Mouse (Mus musculus) erythroblast, embryonic 14.5 days (primary cell): ENCODE measurements around the gene Pawr. TPM values are rescaled to one million over a fixed set of nuclear protein-coding genes. Genes with fewer than 3 reads are reported as not detected.

ENCODE experiments used
- H3K27me3 ChIP-seq: 2 replicates; pipeline ENCODE4 v1.6.1; 2012; ENCODE audit warnings: inconsistent platforms; ENCODE audit not compliant: control insufficient read depth
- H3K36me3 ChIP-seq: 2 replicates; pipeline ENCODE4 v1.6.1; 2012; ENCODE audit warnings: mild to moderate bottlenecking, inconsistent platforms; ENCODE audit not compliant: control insufficient read depth
- H3K4me1 ChIP-seq: 2 replicates; pipeline ENCODE4 v1.6.1; 2012; ENCODE audit warnings: inconsistent platforms; ENCODE audit not compliant: control insufficient read depth
- H3K4me3 ChIP-seq: replicated peaks from 2 replicates; pipeline ENCODE3; 2012; ENCODE audit warnings: moderate library complexity, mild to moderate bottlenecking, inconsistent platforms
- H3K9me3 ChIP-seq: 2 replicates; pipeline ENCODE4 v1.6.1; 2012; ENCODE audit warnings: low read length, inconsistent platforms, mixed read lengths; ENCODE audit not compliant: control insufficient read depth
- GATA1 ChIP-seq: IDR thresholded peaks from 2 replicates; pipeline ENCODE4 v1.6.1; 2012; ENCODE audit warnings: low read length, inconsistent platforms, mixed read lengths
- TAL1 ChIP-seq: IDR thresholded peaks from 3 replicates; pipeline ENCODE4 v1.6.1; 2012; ENCODE audit warnings: low read length, inconsistent platforms, mixed read lengths
- polyA plus RNA-seq: library from polyadenylated mRNA; stranded (reverse); fragments of >175 nt; gene quantifications from 2 replicates; pipeline ENCODE4 v1.2.3, GENCODE M21; 2012

Pawr gene
- polyA plus RNA-seq, 1 experiment = 0.75 TPM

DNA sequence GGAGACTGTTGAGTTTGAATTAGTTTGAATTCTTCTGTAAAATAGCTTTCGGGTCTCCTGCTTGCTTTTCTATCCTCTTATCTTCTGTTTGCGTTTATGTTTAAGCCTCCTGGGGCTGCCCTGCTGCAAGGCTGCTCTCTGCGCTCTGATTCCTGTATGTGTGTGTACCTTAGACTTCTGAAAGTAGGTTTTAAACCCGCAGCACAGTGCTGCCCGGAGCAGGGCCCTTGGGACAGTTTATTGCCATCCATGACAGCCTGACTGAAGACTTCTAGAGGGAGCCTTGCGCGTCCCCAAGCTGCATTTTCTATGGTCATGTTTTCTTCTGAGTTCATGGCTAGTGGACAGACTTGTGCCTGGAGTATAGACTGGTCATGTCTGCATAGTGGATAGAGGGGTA is 74.0 kb downstream of the Pawr start:
- no peak overlapping the region for H3K4me3 ChIP-seq
- H3K9me3 ChIP-seq = no peaks in the 10 kb centered on the region
- peaks cover 23% of the 10 kb centered on the region for H3K4me1 ChIP-seq
- no peaks in the 10 kb centered on the region for H3K27me3 ChIP-seq
- TF ChIP-seq GATA1 (no peak), TAL1 (no peak)
- peaks cover 44% of the 10 kb centered on the region for H3K36me3 ChIP-seq

- TF ChIP-seq TAL1 (no peak), GATA1 (no peak)
- Histone ChIP-seq H3K9me3 (no peaks in the 10 kb centered on the region), H3K36me3 (peaks cover 48% of the 10 kb centered on the region), H3K4me1 (peaks cover 23% of the 10 kb centered on the region), H3K27me3 (no peaks in the 10 kb centered on the region), H3K4me3 (no peak overlapping the region)
These were observed 75.2 kb downstream of the Pawr start for GRCm38 (mm10) chr10:108406798-108407754.

DNA sequence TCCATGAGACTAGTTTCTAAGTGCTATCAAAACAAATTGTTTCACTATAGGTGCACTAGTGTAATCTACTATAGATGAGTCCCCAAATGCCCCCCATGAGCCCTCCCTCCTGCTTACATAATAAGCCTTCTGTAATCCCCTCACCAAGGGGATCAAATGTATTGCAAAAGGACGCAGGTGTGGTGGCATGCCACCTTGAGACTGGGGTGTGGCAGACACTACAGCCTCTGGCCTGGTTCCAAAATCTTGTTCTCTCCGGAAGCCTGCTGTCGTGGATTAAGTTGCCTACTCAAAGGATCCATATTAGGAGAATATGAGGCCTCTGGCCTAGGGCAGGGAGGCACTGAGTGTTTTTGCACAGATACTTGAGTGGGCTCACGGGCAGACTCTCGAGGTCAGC is 76.1 kb downstream of the Pawr start:
- no peak for TF ChIP-seq TAL1
- no peak for TF ChIP-seq GATA1
- H3K27me3 ChIP-seq = no peaks in the 10 kb centered on the region
- H3K4me3 ChIP-seq = no peak overlapping the region
- H3K36me3 ChIP-seq = peaks cover 46% of the 10 kb centered on the region
- H3K9me3 ChIP-seq = no peaks in the 10 kb centered on the region
- H3K4me1 ChIP-seq = peaks cover 16% of the 10 kb centered on the region

DNA sequence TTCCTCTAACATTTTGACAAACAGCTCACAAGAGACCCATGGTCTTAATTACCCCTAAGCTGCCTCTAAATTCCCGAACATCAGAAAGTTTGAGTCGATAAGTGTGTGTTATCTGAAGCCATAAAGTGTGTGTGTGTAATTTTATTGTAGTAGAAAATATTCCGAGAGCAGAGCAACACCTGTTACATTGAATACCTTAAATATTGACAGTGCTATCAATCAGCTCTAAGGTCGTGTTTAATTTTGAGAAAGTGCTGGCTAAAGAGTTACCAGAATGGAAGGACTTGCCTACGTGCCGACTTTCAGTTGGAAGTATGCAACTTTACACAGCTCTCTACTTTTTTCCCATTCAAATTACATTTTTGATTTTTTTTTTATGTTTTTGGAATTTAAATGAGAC is 76.5 kb downstream of the Pawr start:
- H3K36me3 ChIP-seq = peaks cover 47% of the 10 kb centered on the region
- peaks cover 13% of the 10 kb centered on the region for H3K4me1 ChIP-seq
- no peaks in the 10 kb centered on the region for H3K27me3 ChIP-seq
- no peaks in the 10 kb centered on the region for H3K9me3 ChIP-seq
- no peak for TF ChIP-seq GATA1
- TF ChIP-seq TAL1 = no peak
- H3K4me3 ChIP-seq = no peak overlapping the region

- H3K36me3 ChIP-seq = peaks cover 48% of the 10 kb centered on the region
- no peaks in the 10 kb centered on the region for H3K9me3 ChIP-seq
- no peaks in the 10 kb centered on the region for H3K27me3 ChIP-seq
- H3K4me3 ChIP-seq = no peak overlapping the region
- peaks cover 9% of the 10 kb centered on the region for H3K4me1 ChIP-seq
- TF ChIP-seq GATA1 (no peak), TAL1 (no peak)
These were observed 77.1 kb downstream of the Pawr start for GRCm38 (mm10) chr10:108408986-108409385.

GRCm38 (mm10) chr10:108409529-108409928 is 77.6 kb downstream of the Pawr start:
- Histone ChIP-seq H3K36me3 (peaks cover 51% of the 10 kb centered on the region), H3K4me1 (peaks cover 9% of the 10 kb centered on the region), H3K4me3 (no peak overlapping the region), H3K27me3 (no peaks in the 10 kb centered on the region), H3K9me3 (no peaks in the 10 kb centered on the region)
- no peak for TF ChIP-seq TAL1
- TF ChIP-seq GATA1 = no peak

GRCm38 (mm10) chr10:108414936-108415635 is 83.2 kb downstream of the Pawr start:
- Histone ChIP-seq H3K4me3 (no peak overlapping the region), H3K4me1 (no peaks in the 10 kb centered on the region), H3K36me3 (peaks cover 47% of the 10 kb centered on the region)

DNA sequence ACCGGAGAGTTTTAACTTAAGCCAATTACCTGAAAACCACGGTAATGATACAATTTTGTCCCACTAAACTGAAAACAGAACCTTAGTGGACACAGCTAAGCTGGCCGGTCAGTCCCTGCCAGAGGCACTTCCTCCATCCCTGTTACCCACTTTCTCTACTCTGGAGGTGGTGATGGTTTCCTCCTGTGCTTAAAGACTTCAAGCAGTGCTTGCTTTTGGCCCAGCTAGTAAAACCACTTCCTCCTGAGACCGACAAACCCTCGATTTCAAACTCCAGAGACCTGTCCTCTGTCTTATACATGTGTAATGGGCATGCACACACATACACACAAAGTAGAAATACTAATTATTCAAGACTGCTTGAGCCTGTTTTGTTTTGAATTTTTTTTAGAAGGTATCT is 85.5 kb downstream of the Pawr start:
- Histone ChIP-seq H3K27me3 (no peaks in the 10 kb centered on the region), H3K4me3 (no peak overlapping the region), H3K4me1 (no peaks in the 10 kb centered on the region), H3K9me3 (no peaks in the 10 kb centered on the region), H3K36me3 (peaks cover 27% of the 10 kb centered on the region)
- no peak for TF ChIP-seq TAL1
- TF ChIP-seq GATA1 = no peak

More at GRCm38 (mm10) chr10:108414936-108415635, 83.2 kb downstream of the Pawr start:
- no peak for TF ChIP-seq TAL1
- no peak for TF ChIP-seq GATA1
- Histone ChIP-seq H3K27me3 (no peaks in the 10 kb centered on the region), H3K9me3 (no peaks in the 10 kb centered on the region)

GRCm38 (mm10) chr10:108430553-108430952 is 98.6 kb downstream of the Pawr start:
- Histone ChIP-seq H3K36me3 (no peaks in the 10 kb centered on the region), H3K27me3 (peaks cover 11% of the 10 kb centered on the region), H3K4me1 (no peaks in the 10 kb centered on the region; the same call in 1 of the 2 replicates), H3K4me3 (no peak overlapping the region), H3K9me3 (no peaks in the 10 kb centered on the region)
- TF ChIP-seq TAL1 = no peak
- no peak for TF ChIP-seq GATA1
